Mouse (Mus musculus) bone marrow macrophage, adult 2 months (primary cell): ENCODE measurements around the gene Fpgs. TPM values are rescaled to one million over a fixed set of nuclear protein-coding genes. Genes with fewer than 3 reads are reported as not detected.

Experiments used
- H3K27ac ChIP-seq: 2 replicates; pipeline ENCODE4 v1.5.1; 2012; ENCODE audit warnings: low read depth, low read length; ENCODE audit not compliant: insufficient read depth
- H3K4me1 ChIP-seq: 2 replicates; pipeline ENCODE4 v1.6.1; 2012; ENCODE audit warnings: low read length; ENCODE audit not compliant: control insufficient read depth, insufficient read depth
- H3K4me3 ChIP-seq: 2 replicates; pipeline ENCODE4 v1.5.1; 2012; ENCODE audit warnings: mild to moderate bottlenecking, low read length, moderate library complexity; ENCODE audit not compliant: insufficient read depth
- CTCF ChIP-seq: IDR thresholded peaks from 2 replicates; pipeline ENCODE4 v1.5.1; 2012; ENCODE audit warnings: low read depth, mild to moderate bottlenecking, low read length, moderate library complexity
- POLR2A ChIP-seq: IDR thresholded peaks from 2 replicates; pipeline ENCODE4 v1.6.1; 2012; ENCODE audit warnings: mild to moderate bottlenecking, low read depth, low read length, borderline replicate concordance
- polyA plus RNA-seq: library from polyadenylated mRNA; stranded (reverse); fragments of >200 nt; gene quantifications from 2 replicates; pipeline ENCODE4 v1.2.4, GENCODE M21; 2012; ENCODE audit not compliant: missing spikeins, insufficient read depth, insufficient read length

Fpgs gene
- polyA plus RNA-seq: 4.3 and 5.1 TPM in 2 replicates

GRCm38 (mm10) chr2:32704021-32704421 is at the start of gene Fpgs:
Gene Fpgs (minus strand): TSS chr2:32704145.
- Histone ChIP-seq H3K4me1 (no peaks in the 10 kb centered on the region; the same call in 1 of the 2 replicates), H3K4me3 (no peak within 1 kb of the TSS), H3K27ac (no peak within 1 kb of the TSS)
- no peak for TF ChIP-seq CTCF
- TF ChIP-seq POLR2A: no peak

DNA sequence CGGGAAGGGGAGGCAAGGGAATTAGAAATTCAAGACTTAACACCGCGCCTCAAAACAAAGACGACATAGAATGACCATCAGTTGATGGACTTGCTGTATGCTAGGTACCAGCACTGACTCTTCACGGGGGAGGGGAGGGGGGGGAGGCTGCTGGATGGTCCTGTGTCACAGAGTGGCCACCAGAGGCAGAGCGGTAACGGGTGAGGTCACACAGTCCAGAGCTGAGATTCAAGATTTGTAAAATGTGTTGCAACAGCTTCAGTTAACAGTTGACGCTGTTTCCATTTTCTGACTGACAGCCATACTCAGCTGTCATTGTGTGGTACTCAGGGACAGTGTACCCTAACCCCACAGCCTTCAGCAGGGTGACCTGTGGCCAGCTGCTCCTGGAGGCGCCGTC is 48.2 kb upstream of the Fpgs start:
- TF ChIP-seq CTCF (no peak), POLR2A (no peak)
- Histone ChIP-seq H3K27ac (no peak overlapping the region), H3K4me3 (no peak overlapping the region), H3K4me1 (peaks cover 10% of the 10 kb centered on the region)

DNA sequence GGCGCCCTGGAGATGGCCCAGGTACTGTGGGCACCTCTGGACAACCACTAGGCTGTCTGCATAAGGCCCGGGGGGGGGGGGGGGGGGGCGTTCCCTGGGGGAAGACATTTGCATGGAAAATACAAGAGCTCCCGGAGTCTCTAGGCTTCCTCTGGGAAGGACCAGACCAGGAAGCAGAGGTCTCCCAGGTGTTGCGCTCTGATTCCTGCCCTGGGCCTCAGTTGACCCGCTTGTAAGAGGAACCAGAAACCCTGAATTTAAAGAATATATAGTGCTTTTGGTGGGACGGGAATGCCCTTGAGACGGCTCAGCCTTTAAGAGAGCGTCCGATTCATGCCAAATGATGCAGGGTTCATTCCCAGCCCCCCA is 47.7 kb upstream of the Fpgs start:
- Histone ChIP-seq H3K4me3 (no peak overlapping the region), H3K27ac (no peak overlapping the region), H3K4me1 (peaks cover 10% of the 10 kb centered on the region)
- TF ChIP-seq CTCF (no peak), POLR2A (no peak)

DNA sequence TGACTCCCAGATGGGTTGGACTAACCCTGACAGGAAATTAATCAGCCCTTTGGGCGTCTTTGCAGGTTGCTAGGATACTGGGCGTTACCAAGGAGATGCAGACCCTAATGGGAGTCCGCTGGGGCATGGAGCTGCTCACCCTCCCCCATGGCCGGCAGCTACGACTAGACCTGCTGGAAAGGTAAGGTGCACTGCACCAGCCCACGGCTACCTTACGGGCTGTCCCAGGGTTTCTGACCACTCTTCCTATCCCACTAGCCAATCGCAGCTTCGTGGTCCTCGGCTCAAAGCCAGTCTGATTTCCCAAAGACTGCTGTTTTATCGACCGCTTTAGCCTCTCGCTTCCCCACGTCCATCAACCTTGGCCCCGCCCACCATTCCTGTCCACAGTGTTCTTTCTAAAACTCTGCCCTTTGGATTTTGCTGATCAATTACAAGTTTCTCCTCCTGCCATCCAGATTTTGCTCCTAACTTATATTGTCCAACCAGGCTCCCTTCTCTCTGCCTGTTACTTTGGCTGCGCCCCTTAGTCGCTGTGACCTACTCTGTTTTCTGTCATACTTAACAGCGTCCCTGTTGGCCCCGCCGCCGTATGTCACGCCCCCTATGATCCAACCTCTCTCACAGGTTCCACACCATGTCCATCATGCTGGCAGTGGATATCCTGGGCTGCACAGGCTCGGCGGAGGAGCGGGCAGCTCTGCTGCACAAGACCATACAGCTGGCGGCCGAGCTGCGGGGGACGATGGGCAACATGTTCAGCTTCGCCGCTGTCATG is 47.1 kb upstream of the Fpgs start:
- no peak for TF ChIP-seq POLR2A
- TF ChIP-seq CTCF: no peak
- no peak overlapping the region for H3K27ac ChIP-seq
- peaks cover 10% of the 10 kb centered on the region for H3K4me1 ChIP-seq
- H3K4me3 ChIP-seq: no peak overlapping the region

DNA sequence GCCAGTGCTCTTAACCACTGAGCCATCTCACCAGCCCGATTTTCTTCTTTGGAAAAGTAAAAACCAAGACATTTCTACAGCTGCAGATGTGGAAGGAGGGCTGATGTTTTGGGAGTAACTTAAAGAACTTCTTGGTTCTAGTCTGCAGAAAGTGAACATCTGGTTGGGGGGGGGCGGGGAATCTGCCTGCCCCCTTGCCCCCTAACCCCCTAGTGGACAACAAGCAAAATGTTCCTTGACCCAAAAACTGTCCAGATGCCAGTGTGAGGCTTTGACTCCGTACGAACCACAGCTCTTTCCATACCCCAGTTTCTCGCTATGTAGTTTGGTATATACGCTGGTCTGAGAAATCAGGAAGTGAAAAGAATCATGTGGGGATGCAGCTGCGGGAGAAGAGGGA is 46.3 kb upstream of the Fpgs start:
- no peak overlapping the region for H3K4me3 ChIP-seq
- peaks cover 11% of the 10 kb centered on the region for H3K4me1 ChIP-seq
- H3K27ac ChIP-seq: no peak overlapping the region
- no peak for TF ChIP-seq CTCF
- no peak for TF ChIP-seq POLR2A

GRCm38 (mm10) chr2:32749082-32749481 is 45.1 kb upstream of the Fpgs start:
- TF ChIP-seq POLR2A: no peak
- no peak for TF ChIP-seq CTCF
- peaks cover 21% of the 10 kb centered on the region for H3K4me1 ChIP-seq
- no peak overlapping the region for H3K4me3 ChIP-seq
- H3K27ac ChIP-seq: no peak overlapping the region

- TF ChIP-seq CTCF (no peak), POLR2A (no peak)
- Histone ChIP-seq H3K4me3 (no peak overlapping the region), H3K27ac (peak overlapping the region; percentile 10; the same call in 1 of the 2 replicates)
Measured at GRCm38 (mm10) chr2:32744272-32744982, 40.5 kb upstream of the Fpgs start.

DNA sequence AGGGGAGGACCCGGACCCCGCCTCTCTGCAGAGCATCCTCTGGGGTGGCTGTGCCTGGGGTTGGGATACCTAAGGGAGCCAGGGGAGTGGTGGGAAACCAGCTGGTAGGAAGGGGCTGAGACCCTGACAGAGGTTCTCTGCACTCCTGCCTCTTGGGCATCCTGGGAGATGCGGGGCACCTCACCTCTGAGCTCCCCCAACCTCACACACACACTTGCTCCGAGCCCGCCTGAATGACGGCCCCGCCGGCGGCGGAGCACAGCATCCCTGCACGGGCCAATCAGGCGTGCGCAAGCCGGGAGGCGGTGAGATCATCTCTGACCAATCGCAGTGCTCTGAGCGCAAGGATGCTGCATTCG is 38.2 kb upstream of the Fpgs start:
- H3K4me3 ChIP-seq: no peak overlapping the region
- TF ChIP-seq POLR2A (no peak), CTCF (no peak)
- no peak overlapping the region for H3K27ac ChIP-seq
- peaks cover 31% of the 10 kb centered on the region for H3K4me1 ChIP-seq

More at GRCm38 (mm10) chr2:32744272-32744982, 40.5 kb upstream of the Fpgs start:
- peaks cover 16% of the 10 kb centered on the region for H3K4me1 ChIP-seq

GRCm38 (mm10) chr2:32741273-32742172 is 37.6 kb upstream of the Fpgs start:
- no peak for TF ChIP-seq CTCF
- TF ChIP-seq POLR2A: no peak
- no peak overlapping the region for H3K27ac ChIP-seq
- H3K4me3 ChIP-seq: no peak overlapping the region
- H3K4me1 ChIP-seq: peaks cover 35% of the 10 kb centered on the region
